Mouse (Mus musculus): ENCODE data around the gene 1700010B08Rik.

GRCm38 (mm10) chr2:173714620-173715218 is 4.5 kb upstream of the 1700010B08Rik start:
- TF ChIP-seq CTCF (IDR thresholded peaks at IDR 0.05; ENCODE audit: low read depth) (no peak), EP300 (IDR thresholded peaks at IDR 0.05; ENCODE audit: low read depth) (no peak)
